Mouse (Mus musculus): Measurements from ENCODE around the gene Zfp114.

Gene Zfp114

GRCm38 (mm10) chr7:24174618-24175336 lies at the start of gene Zfp114:
Zfp114 (plus strand) TSS chr7:24175060.
- DNase-seq (ENCODE audit: low spot score) = peak; percentile 35

GRCm38 (mm10) chr7:24133425-24133995 lies 41.4 kb upstream of the Zfp114 start:
- DNase-seq (ENCODE audit: low spot score) = no peak

- peak; percentile 91 for DNase-seq (ENCODE audit: low spot score)
These were observed 40.6 kb upstream of the Zfp114 start, which contains the start of gene Zfp235 for GRCm38 (mm10) chr7:24133996-24134828. Zfp235 (plus strand) TSS chr7:24134169.

- no peak for DNase-seq (ENCODE audit: low spot score)
These were observed 32.3 kb upstream of the Zfp114 start for GRCm38 (mm10) chr7:24142566-24142965.

- DNase-seq (ENCODE audit: low spot score) = no peak
These were observed 21.6 kb upstream of the Zfp114 start for GRCm38 (mm10) chr7:24153272-24153671.

- no peak for DNase-seq (ENCODE audit: low spot score)
These were observed 2.7 kb upstream of the Zfp114 start for GRCm38 (mm10) chr7:24172191-24172590.

- no peak for DNase-seq (ENCODE audit: low spot score)
These were observed 464 bp downstream of the Zfp114 start for GRCm38 (mm10) chr7:24175337-24175711.

- no peak for DNase-seq (ENCODE audit: low spot score)
These were observed 12.8 kb downstream of the Zfp114 start for GRCm38 (mm10) chr7:24187611-24188010.

- DNase-seq (ENCODE audit: low spot score) = no peak
These were observed 14.2 kb downstream of the Zfp114 start for GRCm38 (mm10) chr7:24188901-24189570.

GRCm38 (mm10) chr7:24189571-24189944 lies 14.7 kb downstream of the Zfp114 start:
- DNase-seq (ENCODE audit: low spot score) = no peak

GRCm38 (mm10) chr7:24191361-24191760 lies 16.5 kb downstream of the Zfp114 start:
- DNase-seq (ENCODE audit: low spot score) = no peak

GRCm38 (mm10) chr7:24193157-24193556 lies 18.3 kb downstream of the Zfp114 start:
- DNase-seq (ENCODE audit: low spot score) = no peak

GRCm38 (mm10) chr7:24196961-24197360 lies 22.1 kb downstream of the Zfp114 start:
- DNase-seq (ENCODE audit: low spot score) = no peak

- peak; percentile 82 for DNase-seq (ENCODE audit: low spot score)
These were observed 32.8 kb downstream of the Zfp114 start for GRCm38 (mm10) chr7:24207488-24208261.

- no peak for DNase-seq (ENCODE audit: low spot score)
These were observed 33.5 kb downstream of the Zfp114 start for GRCm38 (mm10) chr7:24208282-24208886.

- DNase-seq (ENCODE audit: low spot score) = no peak
These were observed 35.4 kb downstream of the Zfp114 start for GRCm38 (mm10) chr7:24210296-24210695.

GRCm38 (mm10) chr7:24211343-24211742 lies 36.5 kb downstream of the Zfp114 start, which contains the start of gene Zfp111:
Zfp111 (minus strand) TSS chr7:24211443.
- no peak for DNase-seq (ENCODE audit: low spot score)

Measured in lung, postnatal 25 days (tissue).